ENCODE assay signal across 9 mouse cellular contexts in the genomic region with DNA sequence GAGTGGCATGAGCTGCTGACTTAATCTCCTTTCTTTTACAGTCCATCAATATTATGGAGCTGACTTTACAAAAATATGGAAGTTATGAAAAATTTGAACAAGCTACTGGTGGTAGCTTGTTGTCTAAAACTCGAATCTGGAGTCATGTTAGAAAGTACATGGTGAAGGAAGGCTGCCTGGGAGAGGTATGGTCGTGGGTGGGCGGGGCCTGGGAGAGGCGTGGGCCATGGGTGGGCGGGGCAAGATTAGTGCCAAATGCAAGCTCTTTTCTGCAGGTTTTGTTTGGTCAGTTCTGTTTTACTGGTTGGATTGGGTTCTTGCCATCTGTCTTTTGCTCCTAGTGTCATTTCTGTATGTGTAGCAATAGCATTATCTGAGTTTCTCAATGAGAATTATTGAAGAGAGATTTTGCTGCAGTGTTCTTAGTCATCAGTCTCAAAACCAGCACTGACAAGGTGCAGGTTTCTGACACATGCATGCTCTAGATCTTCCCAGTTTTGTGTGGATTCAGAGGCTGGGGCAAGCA. TPM values are rescaled to one million over a fixed set of nuclear protein-coding genes. Genes with fewer than 3 reads are reported as not detected.
DNase-seq lines count a peak whose midpoint lies in the region; ATAC-seq and TF ChIP-seq lines count a peak whose summit lies in the region.
"Had no signal": no experiment of that assay in that cellular context is flagged by ENCODE, and none has a peak within 500 bp of the region (broad histone marks: within the 10 kb centered on the region; RNA-seq: fewer than 3 reads in every experiment).

No protein-coding gene starts in this region.

- peaks cover 27% of the 10 kb centered on the region for H3K4me1 ChIP-seq in kidney, embryonic 16.5 days (ENCODE audit: insufficient read depth, low read length)
- H3K4me1 ChIP-seq in limb, embryonic 10.5 days, result peaks cover 35% of the 10 kb centered on the region
- 0 out of 2 replicates have a peak, but pooled peaks cover 7% of the 10 kb centered on the region for H3K4me1 ChIP-seq in stomach, postnatal 0 days (replicated peaks; ENCODE audit: control insufficient read depth, insufficient read depth)
- peaks cover 5% of the 10 kb centered on the region; the same call in 1 of the 2 replicates for H3K4me1 ChIP-seq in cerebellum, adult 2 months (ENCODE audit: control insufficient read depth, insufficient read depth, low read length)
- H3K4me1 ChIP-seq: neural tube, embryonic 12.5 days had no signal

- no peak for TF ChIP-seq EP300 in stomach, postnatal 0 days (optimal IDR thresholded peaks at IDR 0.05)

- no peak for TF ChIP-seq CTCF in stomach, postnatal 0 days (IDR thresholded peaks at IDR 0.05; ENCODE audit: low read depth)
- TF ChIP-seq CTCF in cerebellum, adult 2 months (IDR thresholded peaks at IDR 0.05; ENCODE audit: borderline replicate concordance, insufficient read depth, low read depth, low read length), result no peak

- DNase-seq in kidney, adult 9 months, result no peak
- peak; percentile 62 for DNase-seq in ZHBTc4 (ENCODE audit: low read depth, low spot score)
- DNase-seq in limb, embryonic 10.5 days (ENCODE audit: low spot score), result peak; percentile 49
- peak; percentile 28 for DNase-seq in stomach, postnatal 0 days (ENCODE audit: low spot score)
- DNase-seq in right cerebral cortex, postnatal 10 days (ENCODE audit: low spot score in 2 of 2), result no peak
- no peak for DNase-seq in cerebellum, adult 2 months

- no peaks in the 10 kb centered on the region for H3K27me3 ChIP-seq in kidney, embryonic 16.5 days (ENCODE audit: insufficient read depth, low read length)
- H3K27me3 ChIP-seq in limb, embryonic 10.5 days (ENCODE audit: low read depth, poor library complexity, severe bottlenecking), result no peaks in the 10 kb centered on the region
- H3K27me3 ChIP-seq in stomach, postnatal 0 days (ENCODE audit: control insufficient read depth, insufficient read depth, low read length), result no peaks in the 10 kb centered on the region
- no peaks in the 10 kb centered on the region for H3K27me3 ChIP-seq in cerebellum, adult 2 months (ENCODE audit: control insufficient read depth, insufficient read depth, low read length)
- H3K27me3 ChIP-seq: neural tube, embryonic 12.5 days had no signal

- TF ChIP-seq POLR2A in cerebellum, adult 2 months (IDR thresholded peaks at IDR 0.05; ENCODE audit: borderline replicate concordance, insufficient read depth, low read length), result no peak

- no peaks in the 10 kb centered on the region for H3K36me3 ChIP-seq in kidney, embryonic 16.5 days (ENCODE audit: insufficient read depth, low read length)
- no peaks in the 10 kb centered on the region for H3K36me3 ChIP-seq in limb, embryonic 10.5 days
- H3K36me3 ChIP-seq in stomach, postnatal 0 days (ENCODE audit: control insufficient read depth, insufficient read depth, low read length), result no peaks in the 10 kb centered on the region
- H3K36me3 ChIP-seq: neural tube, embryonic 12.5 days had no signal

- peak; percentile 41; the same call in 1 of the 2 replicates for ATAC-seq in kidney, embryonic 16.5 days (ENCODE audit: low FRiP score, low TSS enrichment)
- no peak for ATAC-seq in stomach, postnatal 0 days (ENCODE audit: low FRiP score, low TSS enrichment)
- ATAC-seq: forebrain, postnatal 0 days had no signal

- H3K4me3 ChIP-seq in kidney, embryonic 16.5 days (ENCODE audit: low read length), result peak overlapping the region; percentile 13
- no peak overlapping the region for H3K4me3 ChIP-seq in limb, embryonic 10.5 days
- no peak overlapping the region for H3K4me3 ChIP-seq in stomach, postnatal 0 days (ENCODE audit: low read depth, low read length)
- H3K4me3 ChIP-seq in cerebellum, adult 2 months (replicated peaks; ENCODE audit: insufficient read depth, low read depth, low read length), result no peak overlapping the region
- H3K4me3 ChIP-seq: neural tube, embryonic 12.5 days had no signal

- H3K9ac ChIP-seq in kidney, embryonic 16.5 days (replicated peaks; ENCODE audit: low read length), result 0 out of 2 replicates have a peak overlapping the region, but pooled peaks have one; percentile 15
- H3K9ac ChIP-seq in stomach, postnatal 0 days (ENCODE audit: low read length), result no peak overlapping the region
- H3K9ac ChIP-seq: forebrain, postnatal 0 days; neural tube, embryonic 12.5 days had no signal

- peak overlapping the region; percentile 35 for H3K27ac ChIP-seq in kidney, embryonic 16.5 days (ENCODE audit: low read length)
- no peak overlapping the region for H3K27ac ChIP-seq in limb, embryonic 10.5 days
- H3K27ac ChIP-seq in stomach, postnatal 0 days (replicated peaks), result no peak overlapping the region
- no peak overlapping the region for H3K27ac ChIP-seq in cerebellum, adult 2 months (ENCODE audit: insufficient read depth, low read length)
- H3K27ac ChIP-seq: neural tube, embryonic 12.5 days had no signal

- 29% methylated on average over 5 of the region's 5 CpGs for WGBS in kidney, embryonic 16.5 days
- WGBS in limb, embryonic 10.5 days, result 39% methylated on average over 5 of the region's 5 CpGs
- whole genome bisulfite sequencing in stomach, postnatal 0 days, result 28% methylated on average over 5 of the region's 5 CpGs
- 67% methylated on average over 5 of the region's 5 CpGs for WGBS in cerebellum, adult 2 months

- peak overlapping the region; percentile 48 for H3K4me2 ChIP-seq in kidney, embryonic 16.5 days (replicated peaks; ENCODE audit: low read depth, low read length)
- H3K4me2 ChIP-seq in stomach, postnatal 0 days (replicated peaks; ENCODE audit: low read depth), result peak overlapping the region; percentile 35; the same call in 1 of the 2 replicates
- H3K4me2 ChIP-seq: neural tube, embryonic 12.5 days had no signal

- H3K9me3 ChIP-seq in kidney, embryonic 16.5 days (ENCODE audit: low read length), result no peaks in the 10 kb centered on the region
- no peaks in the 10 kb centered on the region for H3K9me3 ChIP-seq in limb, embryonic 10.5 days (replicated peaks)
- no peaks in the 10 kb centered on the region for H3K9me3 ChIP-seq in stomach, postnatal 0 days (ENCODE audit: control insufficient read depth, low read length)
- H3K9me3 ChIP-seq: neural tube, embryonic 12.5 days had no signal

RNA-seq across cellular contexts. Expression of a gene that starts 19.1 kb away (rescaled TPM):
- polyA plus RNA-seq in kidney, embryonic 16.5 days (2015; fragmentation: Nextera tagmentation; extraction: Ambion mirVana), result 4.3 and 4.8 TPM in 2 replicates
- 6.5 TPM in 2 replicates for polyA plus RNA-seq in limb, embryonic 10.5 days (2016; fragmentation: Nextera tagmentation; extraction: Ambion mirVana)
- polyA plus RNA-seq in stomach, postnatal 0 days (2015; fragmentation: Nextera tagmentation; extraction: Ambion mirVana), result 2.2 and 2.8 TPM in 2 replicates
- polyA plus RNA-seq in cerebellum, adult 2 months (2012; rRNA removed), result 8.6 and 9.0 TPM in 2 replicates

RNA-seq across cellular contexts. Expression of a gene that starts 23.7 kb away (rescaled TPM):
- polyA plus RNA-seq in kidney, embryonic 16.5 days (2015; fragmentation: Nextera tagmentation; extraction: Ambion mirVana), result not detected in 2 replicates
- polyA plus RNA-seq in limb, embryonic 10.5 days (2016; fragmentation: Nextera tagmentation; extraction: Ambion mirVana), result not detected in 2 replicates
- not detected in 2 replicates for polyA plus RNA-seq in stomach, postnatal 0 days (2015; fragmentation: Nextera tagmentation; extraction: Ambion mirVana)
- polyA plus RNA-seq in cerebellum, adult 2 months (2012; rRNA removed), result not detected in 2 replicates
- polyA plus RNA-seq: forebrain, postnatal 0 days; neural tube, embryonic 12.5 days had no signal

RNA-seq across cellular contexts. Expression of a gene that starts 39.2 kb away (rescaled TPM):
- polyA plus RNA-seq in kidney, embryonic 16.5 days (2015; fragmentation: Nextera tagmentation; extraction: Ambion mirVana), result 56.0 and 64.3 TPM in 2 replicates
- polyA plus RNA-seq in limb, embryonic 10.5 days (2016; fragmentation: Nextera tagmentation; extraction: Ambion mirVana), result 52.8 and 52.9 TPM in 2 replicates
- polyA plus RNA-seq in stomach, postnatal 0 days (2015; fragmentation: Nextera tagmentation; extraction: Ambion mirVana), result 62.1 and 65.0 TPM in 2 replicates
- polyA plus RNA-seq in cerebellum, adult 2 months (2012; rRNA removed), result 87.5 and 91.6 TPM in 2 replicates

RNA-seq across cellular contexts. Expression of a gene that starts 41.4 kb away (rescaled TPM):
- polyA plus RNA-seq in kidney, embryonic 16.5 days (2015; fragmentation: Nextera tagmentation; extraction: Ambion mirVana), result 45.9 and 48.1 TPM in 2 replicates
- 41.7 and 48.6 TPM in 2 replicates for polyA plus RNA-seq in limb, embryonic 10.5 days (2016; fragmentation: Nextera tagmentation; extraction: Ambion mirVana)
- polyA plus RNA-seq in stomach, postnatal 0 days (2015; fragmentation: Nextera tagmentation; extraction: Ambion mirVana), result 13.3 and 15.7 TPM in 2 replicates
- polyA plus RNA-seq in cerebellum, adult 2 months (2012; rRNA removed), result 25.3 and 32.4 TPM in 2 replicates

RNA-seq across cellular contexts. Expression of a gene that starts 45.1 kb away (rescaled TPM):
- polyA plus RNA-seq in kidney, embryonic 16.5 days (2015; fragmentation: Nextera tagmentation; extraction: Ambion mirVana), result 12.2 and 15.7 TPM in 2 replicates
- polyA plus RNA-seq in limb, embryonic 10.5 days (2016; fragmentation: Nextera tagmentation; extraction: Ambion mirVana), result 11.2 and 13.5 TPM in 2 replicates
- polyA plus RNA-seq in stomach, postnatal 0 days (2015; fragmentation: Nextera tagmentation; extraction: Ambion mirVana), result 4.0 and 5.8 TPM in 2 replicates
- 15.4 and 16.1 TPM in 2 replicates for polyA plus RNA-seq in cerebellum, adult 2 months (2012; rRNA removed)

Comparison
In these comparisons a context has a peak if more than half of its experiments do, and no peak if none do; other contexts are left out.
1. DNase-seq: peak in ZHBTc4 (single experiment), limb, embryonic 10.5 days (single experiment) and stomach, postnatal 0 days (single experiment); none in kidney, adult 9 months (single experiment), right cerebral cortex, postnatal 10 days (0 of 2) and cerebellum, adult 2 months (0 of 2).